Mouse (Mus musculus) embryonic facial prominence, embryonic 10.5 days (tissue): ENCODE measurements around the gene Ankrd33b. TPM values are rescaled to one million over a fixed set of nuclear protein-coding genes. Genes with fewer than 3 reads are reported as not detected.

Experiments
- DNase-seq: peaks from one replicate; pipeline ENCODE4 v3.0.0-alpha.2; 2017; ENCODE audit warnings: low spot score
- H3K27ac ChIP-seq: fragments of 300-500 bp; sonication (generic); replicated peaks from 2 replicates; pipeline ENCODE4 v1.5.1; 2016; ENCODE audit warnings: mild to moderate bottlenecking
- H3K27me3 ChIP-seq: fragments of 300-500 bp; sonication (generic); replicated peaks from 2 replicates; pipeline ENCODE4 v1.6.1; 2016; ENCODE audit warnings: low read depth, mild to moderate bottlenecking; ENCODE audit not compliant: poor library complexity, severe bottlenecking
- H3K36me3 ChIP-seq: fragments of 300-500 bp; sonication (generic); replicated peaks from 2 replicates; pipeline ENCODE4 v1.6.1; 2016; ENCODE audit warnings: mild to moderate bottlenecking, moderate library complexity
- H3K4me1 ChIP-seq: fragments of 300-500 bp; sonication (generic); 2 replicates; pipeline ENCODE4 v1.6.1; 2016
- H3K4me3 ChIP-seq: fragments of 300-500 bp; sonication (generic); 2 replicates; pipeline ENCODE4 v1.5.1; 2016; ENCODE audit warnings: mild to moderate bottlenecking, moderate library complexity
- H3K9me3 ChIP-seq: fragments of 300-500 bp; sonication (generic); 2 replicates; pipeline ENCODE4 v1.6.1; 2016; ENCODE audit warnings: mild to moderate bottlenecking
- WGBS: fragments of 180-500 bp; shearing (Covaris S2); methylation state at CpG from one replicate; pipeline ENCODE4 v1.1.7; 2016; 5-methylcytosine and 5-hydroxymethylcytosine counted together
- polyA plus RNA-seq: library from polyadenylated mRNA; unstranded; fragments of >200 nt; fragmentation: Nextera tagmentation; extraction: Ambion mirVana; gene quantifications from 2 replicates; pipeline ENCODE4 v1.2.1, GENCODE M21; 2016

Ankrd33b gene
- polyA plus RNA-seq, 1 experiment from 2014 or later: 0.67 TPM

GRCm38 (mm10) chr15:31348241-31348640, 19.3 kb downstream of the Ankrd33b start:
- H3K4me3 ChIP-seq: no peak overlapping the region
- H3K4me1 ChIP-seq: peaks cover 6% of the 10 kb centered on the region; the same call in 1 of the 2 replicates
- whole genome bisulfite sequencing: 85% methylated on average over 5 of the region's 5 CpGs
- DNase-seq: no peak
- no peak overlapping the region for H3K27ac ChIP-seq
- no peaks in the 10 kb centered on the region for H3K9me3 ChIP-seq
- H3K27me3 ChIP-seq: no peaks in the 10 kb centered on the region
- no peaks in the 10 kb centered on the region for H3K36me3 ChIP-seq

- Histone ChIP-seq H3K9me3 (no peaks in the 10 kb centered on the region), H3K27ac (no peak overlapping the region), H3K4me1 (peaks cover 9% of the 10 kb centered on the region; the same call in 1 of the 2 replicates), H3K27me3 (peaks cover 7% of the 10 kb centered on the region; the same call in 1 of the 2 replicates), H3K4me3 (no peak overlapping the region), H3K36me3 (no peaks in the 10 kb centered on the region)
- 79% methylated on average over 2 of the region's 2 CpGs for WGBS
- DNase-seq: no peak
Measured at GRCm38 (mm10) chr15:31346508-31346907, 21.0 kb downstream of the Ankrd33b start.

GRCm38 (mm10) chr15:31345366-31345765, 22.2 kb downstream of the Ankrd33b start:
- no peak for DNase-seq
- H3K27me3 ChIP-seq: peaks cover 7% of the 10 kb centered on the region; the same call in 1 of the 2 replicates
- no peaks in the 10 kb centered on the region for H3K9me3 ChIP-seq
- 85% methylated on average over 9 of the region's 9 CpGs for WGBS
- H3K4me3 ChIP-seq: no peak overlapping the region
- no peaks in the 10 kb centered on the region for H3K36me3 ChIP-seq
- H3K27ac ChIP-seq: no peak overlapping the region
- peaks cover 12% of the 10 kb centered on the region; the same call in 1 of the 2 replicates for H3K4me1 ChIP-seq

GRCm38 (mm10) chr15:31344811-31345211, 22.7 kb downstream of the Ankrd33b start:
- no peaks in the 10 kb centered on the region for H3K9me3 ChIP-seq
- peaks cover 12% of the 10 kb centered on the region; the same call in 1 of the 2 replicates for H3K4me1 ChIP-seq
- H3K27me3 ChIP-seq: peaks cover 7% of the 10 kb centered on the region; the same call in 1 of the 2 replicates
- H3K27ac ChIP-seq: no peak overlapping the region
- H3K4me3 ChIP-seq: no peak overlapping the region
- H3K36me3 ChIP-seq: no peaks in the 10 kb centered on the region
- DNase-seq: no peak
- 93% methylated on average over 18 of the region's 18 CpGs for WGBS

DNA sequence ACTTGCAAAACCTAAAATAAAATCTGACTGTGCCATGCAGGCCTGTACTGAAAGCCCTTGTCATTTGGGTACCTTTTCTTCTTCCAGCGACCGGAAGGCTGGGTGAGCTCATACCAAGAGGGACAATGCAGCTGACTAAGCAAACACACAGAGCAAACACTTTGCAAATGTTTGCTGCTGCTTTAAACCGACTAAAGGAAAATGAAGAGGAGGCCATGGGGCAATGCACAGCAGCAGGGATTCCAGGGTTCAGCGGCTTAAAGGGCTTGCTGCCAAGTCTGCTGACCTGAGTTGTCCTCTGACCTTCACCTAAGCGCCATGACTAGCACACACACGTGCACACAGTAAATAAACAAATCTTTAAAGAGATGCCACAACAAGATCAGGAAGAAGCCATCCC, 23.9 kb downstream of the Ankrd33b start:
- Histone ChIP-seq H3K36me3 (no peaks in the 10 kb centered on the region), H3K27me3 (peaks cover 7% of the 10 kb centered on the region; the same call in 1 of the 2 replicates), H3K9me3 (no peaks in the 10 kb centered on the region), H3K27ac (no peak overlapping the region), H3K4me1 (peaks cover 12% of the 10 kb centered on the region; the same call in 1 of the 2 replicates), H3K4me3 (no peak overlapping the region)
- WGBS: 20% methylated on average over 6 of the region's 6 CpGs
- DNase-seq: no peak

- Histone ChIP-seq H3K27me3 (peaks cover 7% of the 10 kb centered on the region; the same call in 1 of the 2 replicates), H3K36me3 (no peaks in the 10 kb centered on the region), H3K4me1 (peaks cover 12% of the 10 kb centered on the region; the same call in 1 of the 2 replicates), H3K4me3 (no peak overlapping the region), H3K9me3 (no peaks in the 10 kb centered on the region), H3K27ac (no peak overlapping the region)
- DNase-seq: no peak
- 66% methylated on average over 8 of the region's 8 CpGs for WGBS
Measured at GRCm38 (mm10) chr15:31342496-31342901, 25.0 kb downstream of the Ankrd33b start.

DNA sequence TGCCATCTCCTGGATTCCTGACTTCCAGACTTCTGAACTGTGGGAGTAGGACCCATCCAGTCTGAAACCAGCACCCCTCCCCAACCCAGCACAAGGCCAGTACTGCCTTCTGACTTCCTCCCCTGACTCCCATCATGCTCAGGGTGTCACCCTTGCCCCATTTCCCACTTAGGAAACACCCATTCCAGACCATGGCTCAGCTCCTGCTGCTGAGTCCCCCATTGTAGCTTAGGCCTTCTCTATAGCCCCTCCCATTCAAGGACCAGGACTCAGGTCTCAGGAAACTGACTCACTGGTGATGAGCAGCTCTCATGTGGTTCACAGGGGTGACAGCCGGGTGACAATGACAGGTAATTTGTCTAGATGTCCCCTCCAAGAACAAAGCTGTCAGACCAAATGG, 25.5 kb downstream of the Ankrd33b start:
- DNase-seq: no peak
- no peaks in the 10 kb centered on the region for H3K36me3 ChIP-seq
- no peaks in the 10 kb centered on the region for H3K9me3 ChIP-seq
- H3K27ac ChIP-seq: no peak overlapping the region
- peaks cover 12% of the 10 kb centered on the region; the same call in 1 of the 2 replicates for H3K4me1 ChIP-seq
- 52% methylated on average over 1 of the region's 1 CpGs for WGBS
- no peak overlapping the region for H3K4me3 ChIP-seq
- peaks cover 7% of the 10 kb centered on the region; the same call in 1 of the 2 replicates for H3K27me3 ChIP-seq

DNA sequence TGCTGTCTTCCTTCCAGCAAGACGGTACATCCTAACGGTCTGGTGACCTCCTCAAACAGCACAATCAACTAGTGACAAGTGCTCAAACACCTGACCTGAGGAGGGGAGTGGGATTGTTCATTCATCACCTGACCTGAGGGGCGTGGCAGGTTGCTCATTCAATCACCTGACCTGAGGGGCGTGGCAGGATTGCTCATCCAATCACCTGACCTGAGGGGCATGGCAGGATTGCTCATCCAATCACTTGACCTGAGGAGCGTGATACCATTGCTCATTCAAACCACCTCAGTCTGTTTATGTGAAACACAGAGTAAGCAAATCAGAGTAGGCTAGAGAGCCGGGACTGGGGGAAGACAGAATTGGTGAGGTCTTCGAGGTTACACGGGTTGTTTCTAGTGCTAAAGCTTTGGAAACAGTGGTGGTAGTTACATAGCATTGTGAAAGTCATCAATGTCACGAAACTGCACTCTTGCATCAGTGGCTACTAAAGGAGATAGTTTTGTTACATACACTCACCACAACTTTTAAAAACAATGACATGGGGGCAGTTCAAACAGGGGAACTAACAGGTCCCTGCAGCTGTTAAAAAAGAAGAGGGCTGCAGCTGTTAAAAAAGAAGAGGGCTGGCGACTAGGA, 28.8 kb downstream of the Ankrd33b start:
- DNase-seq: no peak
- Histone ChIP-seq H3K4me1 (peaks cover 11% of the 10 kb centered on the region; the same call in 1 of the 2 replicates), H3K36me3 (no peaks in the 10 kb centered on the region), H3K27ac (no peak overlapping the region), H3K4me3 (no peak overlapping the region), H3K27me3 (peaks cover 7% of the 10 kb centered on the region; the same call in 1 of the 2 replicates), H3K9me3 (no peaks in the 10 kb centered on the region)
- WGBS: 81% methylated on average over 10 of the region's 10 CpGs

DNA sequence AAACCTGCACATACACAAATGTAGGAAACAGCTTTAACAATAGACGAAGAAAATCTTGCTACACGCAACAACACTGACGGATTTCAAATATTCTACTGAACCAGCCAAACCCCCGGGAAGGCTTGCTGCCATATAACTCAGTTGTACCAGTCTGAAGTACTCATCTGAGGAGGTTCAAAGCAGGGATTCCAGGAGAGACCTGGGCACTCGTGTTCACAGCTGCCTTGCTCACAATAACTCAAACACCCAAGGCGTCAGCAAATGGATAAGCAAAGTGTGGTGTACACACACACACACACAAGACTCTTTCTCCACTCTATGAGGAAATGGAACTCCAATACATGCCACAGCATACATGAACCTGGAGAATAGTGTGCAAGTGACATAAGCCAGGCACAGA, 29.5 kb downstream of the Ankrd33b start:
- H3K27ac ChIP-seq: no peak overlapping the region
- peaks cover 7% of the 10 kb centered on the region; the same call in 1 of the 2 replicates for H3K27me3 ChIP-seq
- no peaks in the 10 kb centered on the region for H3K9me3 ChIP-seq
- 89% methylated on average over 6 of the region's 6 CpGs for WGBS
- no peak overlapping the region for H3K4me3 ChIP-seq
- no peak for DNase-seq
- H3K4me1 ChIP-seq: peaks cover 6% of the 10 kb centered on the region; the same call in 1 of the 2 replicates
- H3K36me3 ChIP-seq: no peaks in the 10 kb centered on the region

- 90% methylated on average over 14 of the region's 14 CpGs for WGBS
Measured at GRCm38 (mm10) chr15:31337192-31337741, 30.3 kb downstream of the Ankrd33b start.

GRCm38 (mm10) chr15:31336685-31337084, 30.8 kb downstream of the Ankrd33b start:
- Histone ChIP-seq H3K27ac (no peak overlapping the region), H3K9me3 (no peaks in the 10 kb centered on the region), H3K4me1 (peaks cover 3% of the 10 kb centered on the region; the same call in 1 of the 2 replicates), H3K27me3 (no peaks in the 10 kb centered on the region), H3K36me3 (no peaks in the 10 kb centered on the region), H3K4me3 (no peak overlapping the region)
- 62% methylated on average over 4 of the region's 4 CpGs for WGBS
- no peak for DNase-seq

More at GRCm38 (mm10) chr15:31337192-31337741, 30.3 kb downstream of the Ankrd33b start:
- H3K4me1 ChIP-seq: peaks cover 5% of the 10 kb centered on the region; the same call in 1 of the 2 replicates
- H3K9me3 ChIP-seq: no peaks in the 10 kb centered on the region
- H3K4me3 ChIP-seq: no peak overlapping the region
- H3K27ac ChIP-seq: no peak overlapping the region
- no peaks in the 10 kb centered on the region for H3K36me3 ChIP-seq
- H3K27me3 ChIP-seq: 0 out of 2 replicates have a peak, but pooled peaks cover under 1% of the 10 kb centered on the region
- DNase-seq: no peak

DNA sequence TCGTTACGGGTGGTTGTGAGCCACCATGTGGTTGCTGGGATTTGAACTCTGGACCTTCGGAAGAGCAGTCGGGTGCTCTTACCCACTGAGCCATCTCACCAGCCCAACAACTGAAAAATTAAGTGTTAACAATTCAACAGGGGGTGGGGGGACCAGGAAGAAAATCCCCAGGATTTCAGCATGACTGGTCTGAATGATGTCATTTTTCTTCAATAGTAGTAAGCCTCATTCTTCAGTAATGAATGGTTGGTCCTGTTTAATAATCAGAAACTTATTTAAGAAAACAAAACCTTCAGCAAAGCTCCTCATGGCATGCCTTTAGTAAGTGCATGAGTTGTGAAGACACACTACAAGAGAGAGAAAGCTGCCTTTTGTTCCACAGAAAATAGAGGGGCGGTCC, 32.7 kb downstream of the Ankrd33b start:
- no peaks in the 10 kb centered on the region for H3K36me3 ChIP-seq
- no peak overlapping the region for H3K4me3 ChIP-seq
- H3K9me3 ChIP-seq: no peaks in the 10 kb centered on the region
- 93% methylated on average over 5 of the region's 5 CpGs for WGBS
- no peaks in the 10 kb centered on the region for H3K4me1 ChIP-seq
- H3K27ac ChIP-seq: no peak overlapping the region
- no peaks in the 10 kb centered on the region for H3K27me3 ChIP-seq
- DNase-seq: no peak
